Mouse (Mus musculus) left cerebral cortex, postnatal 4 days (tissue): Measurements from ENCODE around the gene Cmtr1. TPM values are rescaled to one million over a fixed set of nuclear protein-coding genes. Genes with fewer than 3 reads are reported as not detected.

Experiments
- DNase-seq: peaks from one replicate; pipeline ENCODE4 v3.0.0-alpha.2; 2022
- intact Hi-C: fragments of 180-260 bp; cut with DNase I; formaldehyde crosslinking; loops from one replicate; pipeline ENCODE4 v1.15.1; 2025
- total RNA-seq, 2 experiments: library from RNA; stranded (reverse); gene quantifications; 2 replicates each; pipeline ENCODE4 v1.2.3; 2021

Cmtr1 gene
- total RNA-seq, 2 experiments from 2014 or later: 81.9 to 85.9 TPM

- intact Hi-C loops: no loop called here
- peak; percentile 74 for DNase-seq
Observed at GRCm38 (mm10) chr17:29668051-29668986, 7.9 kb downstream of the Cmtr1 start.

- no peak for DNase-seq
- intact Hi-C loops: no loop called here
Observed at GRCm38 (mm10) chr17:29669030-29669429, 8.6 kb downstream of the Cmtr1 start.

GRCm38 (mm10) chr17:29669936-29670335 lies 9.5 kb downstream of the Cmtr1 start:
- intact Hi-C loops: no loop called here
- no peak for DNase-seq

- intact Hi-C loops: no loop called here
- DNase-seq: no peak
Observed at GRCm38 (mm10) chr17:29671021-29671420, 10.6 kb downstream of the Cmtr1 start.

- intact Hi-C loops: no loop called here
Observed at GRCm38 (mm10) chr17:29673325-29673724, 12.9 kb downstream of the Cmtr1 start.

GRCm38 (mm10) chr17:29678526-29678925 lies 18.1 kb downstream of the Cmtr1 start:
- DNase-seq: no peak
- intact Hi-C loops: no loop called here

More at GRCm38 (mm10) chr17:29673325-29673724, 12.9 kb downstream of the Cmtr1 start:
- DNase-seq: no peak

GRCm38 (mm10) chr17:29679038-29679767 lies 18.8 kb downstream of the Cmtr1 start:
- no peak for DNase-seq
- intact Hi-C loops: no loop called here

- peak; percentile 96 for DNase-seq
- intact Hi-C loops: no loop called here
Observed at GRCm38 (mm10) chr17:29680174-29680573, 19.8 kb downstream of the Cmtr1 start.

- DNase-seq: no peak
- intact Hi-C loops: no loop called here
Observed at GRCm38 (mm10) chr17:29680921-29681320, 20.5 kb downstream of the Cmtr1 start.

- intact Hi-C loops: no loop called here
- DNase-seq: no peak
Observed at GRCm38 (mm10) chr17:29681669-29682068, 21.3 kb downstream of the Cmtr1 start.

GRCm38 (mm10) chr17:29682261-29682660 lies 21.9 kb downstream of the Cmtr1 start:
- intact Hi-C loops: no loop called here
- no peak for DNase-seq

GRCm38 (mm10) chr17:29683127-29683526 lies 22.7 kb downstream of the Cmtr1 start:
- intact Hi-C loops: no loop called here

GRCm38 (mm10) chr17:29684275-29684674 lies 23.9 kb downstream of the Cmtr1 start:
- intact Hi-C loops: no loop called here
- DNase-seq: no peak

More at GRCm38 (mm10) chr17:29683127-29683526, 22.7 kb downstream of the Cmtr1 start:
- no peak for DNase-seq

GRCm38 (mm10) chr17:29686771-29687170 lies 26.4 kb downstream of the Cmtr1 start:
- intact Hi-C loops: no loop called here
- DNase-seq: no peak

GRCm38 (mm10) chr17:29687373-29687772 lies 27.0 kb downstream of the Cmtr1 start:
- peak; percentile 48 for DNase-seq
- intact Hi-C loops: no loop called here

GRCm38 (mm10) chr17:29688610-29689009 lies 28.2 kb downstream of the Cmtr1 start:
- intact Hi-C loops: no loop called here
- DNase-seq: peak; percentile 67

GRCm38 (mm10) chr17:29690257-29690656 lies 29.9 kb downstream of the Cmtr1 start:
- no peak for DNase-seq
- intact Hi-C loops: no loop called here

GRCm38 (mm10) chr17:29692827-29693226 lies 32.4 kb downstream of the Cmtr1 start:
- DNase-seq: no peak
- intact Hi-C loops: no loop called here

GRCm38 (mm10) chr17:29693571-29693970 lies 33.2 kb downstream of the Cmtr1 start:
- DNase-seq: no peak
- intact Hi-C loops: no loop called here

- intact Hi-C loops: no loop called here
- DNase-seq: no peak
Observed at GRCm38 (mm10) chr17:29694516-29694915, 34.1 kb downstream of the Cmtr1 start.

GRCm38 (mm10) chr17:29696940-29697339 lies 36.5 kb downstream of the Cmtr1 start:
- no peak for DNase-seq
- intact Hi-C loops: no loop called here

GRCm38 (mm10) chr17:29698421-29698820 lies 38.0 kb downstream of the Cmtr1 start:
- no peak for DNase-seq
- intact Hi-C loops: no loop called here
